Mouse (Mus musculus) intestine, postnatal 0 days (tissue): Measurements from ENCODE around the gene Ehf. TPM values are rescaled to one million over a fixed set of nuclear protein-coding genes. Genes with fewer than 3 reads are reported as not detected.
A peak's percentile ranks its signal among the peaks of the same experiment; 100 is the strongest.

Experiments used
- ATAC-seq: fragments of 200-750 bp; cut with Nextera tagmentation; 2 replicates; pipeline ENCODE4 v1.8.0; 2017; ENCODE audit warnings: mild to moderate bottlenecking, moderate TSS enrichment, moderate library complexity
- H3K27ac ChIP-seq: fragments of 300-500 bp; sonication (generic); 2 replicates; pipeline ENCODE4 v1.5.1; 2014; ENCODE audit warnings: mild to moderate bottlenecking, low read depth, low read length, moderate library complexity
- H3K27me3 ChIP-seq: fragments of 300-500 bp; sonication (generic); replicated peaks from 2 replicates; pipeline ENCODE4 v1.6.1; 2014; ENCODE audit warnings: low read length, mixed read lengths; ENCODE audit not compliant: control insufficient read depth, insufficient read depth
- H3K36me3 ChIP-seq: fragments of 300-500 bp; sonication (generic); 2 replicates; pipeline ENCODE4 v1.6.1; 2014; ENCODE audit warnings: mild to moderate bottlenecking, moderate library complexity; ENCODE audit not compliant: control insufficient read depth, insufficient read depth
- H3K4me1 ChIP-seq: fragments of 300-500 bp; sonication (generic); replicated peaks from 2 replicates; pipeline ENCODE4 v1.6.1; 2014; ENCODE audit warnings: antibody characterized with exemption, low read length, mixed read lengths; ENCODE audit not compliant: control insufficient read depth, insufficient read depth
- H3K4me2 ChIP-seq: fragments of 300-500 bp; sonication (generic); replicated peaks from 2 replicates; pipeline ENCODE4 v1.6.1; 2014; ENCODE audit warnings: low read depth, mild to moderate bottlenecking, moderate library complexity
- H3K4me3 ChIP-seq: fragments of 300-500 bp; sonication (generic); 2 replicates; pipeline ENCODE4 v1.5.1; 2014; ENCODE audit warnings: low read depth, low read length
- H3K9ac ChIP-seq: fragments of 300-500 bp; sonication (generic); 2 replicates; pipeline ENCODE4 v1.6.1; 2014; ENCODE audit warnings: mild to moderate bottlenecking, low read depth, low read length
- H3K9me3 ChIP-seq: fragments of 300-500 bp; sonication (generic); 2 replicates; pipeline ENCODE4 v1.6.1; 2016; ENCODE audit warnings: mixed run types; ENCODE audit not compliant: control insufficient read depth
- CTCF ChIP-seq: sonication (generic); IDR thresholded peaks from 2 replicates; pipeline ENCODE4 v1.5.1; 2016; ENCODE audit warnings: low read depth, mild to moderate bottlenecking, control low read depth, antibody characterized with exemption, moderate library complexity
- WGBS: fragments of 180-500 bp; shearing (Covaris S2); extraction: QIAGEN DNeasy Blood & Tissue Kit; methylation state at CpG from one replicate; pipeline ENCODE4 v1.1.7; 2014; 5-methylcytosine and 5-hydroxymethylcytosine counted together
- polyA plus RNA-seq: library from polyadenylated mRNA; unstranded; fragments of >200 nt; fragmentation: Nextera tagmentation; extraction: Ambion mirVana; gene quantifications from 2 replicates; pipeline ENCODE4 v1.2.1, GENCODE M21; 2015

The Ehf gene
- polyA plus RNA-seq, 1 experiment from 2014 or later = 24.3 TPM

DNA sequence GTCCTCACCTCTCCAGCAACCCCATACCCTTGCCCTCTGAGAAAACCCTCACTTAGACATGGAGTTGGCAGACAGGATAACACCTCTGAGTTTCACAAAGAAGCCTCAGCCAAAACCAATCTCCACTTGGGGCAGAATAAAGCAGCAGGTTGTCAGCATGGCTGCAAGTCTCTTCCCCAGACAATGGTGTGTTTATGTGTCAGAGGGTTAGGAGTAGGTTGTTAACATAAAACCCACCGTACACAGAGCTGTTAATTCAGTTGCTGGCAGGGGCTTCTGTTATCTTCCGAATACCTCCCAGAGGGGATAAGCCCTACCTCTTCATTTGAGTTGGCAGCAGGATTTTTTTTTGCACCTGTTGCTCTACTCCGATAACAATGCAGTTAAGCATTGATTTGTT lies 9.9 kb downstream of the Ehf start:
- Histone ChIP-seq H3K4me3 (no peak overlapping the region), H3K4me2 (no peak overlapping the region), H3K27ac (no peak overlapping the region), H3K36me3 (no peaks in the 10 kb centered on the region), H3K9ac (no peak overlapping the region), H3K27me3 (no peaks in the 10 kb centered on the region), H3K9me3 (no peaks in the 10 kb centered on the region), H3K4me1 (peaks cover 17% of the 10 kb centered on the region)
- no peak for ATAC-seq
- 35% methylated on average over 3 of the region's 3 CpGs for WGBS
- no peak for TF ChIP-seq CTCF

DNA sequence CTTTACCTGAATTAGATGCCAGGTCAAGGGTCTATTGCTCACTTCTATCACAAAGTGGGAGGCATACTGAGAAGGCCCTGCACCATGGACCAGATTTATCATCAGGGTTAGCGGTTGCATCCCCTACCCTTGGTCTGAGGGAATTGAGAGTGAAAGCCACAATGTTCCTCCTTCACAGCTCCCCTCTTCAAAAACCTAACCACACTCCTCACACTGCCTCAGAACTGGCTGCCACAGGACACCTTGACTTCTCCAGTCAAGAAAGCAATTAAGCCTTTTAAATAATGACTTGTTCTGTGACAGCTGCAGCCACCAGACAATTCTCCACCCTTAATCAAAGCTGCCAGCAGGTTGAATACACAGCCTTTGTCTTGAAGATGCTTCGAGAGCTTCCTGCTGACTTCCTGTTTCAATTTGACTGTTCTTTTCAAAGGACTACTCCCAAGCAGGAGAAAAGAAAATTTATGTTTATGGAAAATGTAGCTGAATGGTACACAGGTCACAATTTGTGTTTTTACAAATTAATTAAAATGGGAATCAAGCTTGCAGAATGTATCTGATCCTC lies 12.3 kb downstream of the Ehf start:
- H3K4me1 ChIP-seq = peaks cover 17% of the 10 kb centered on the region
- no peaks in the 10 kb centered on the region for H3K27me3 ChIP-seq
- H3K4me2 ChIP-seq = no peak overlapping the region
- no peaks in the 10 kb centered on the region for H3K36me3 ChIP-seq
- TF ChIP-seq CTCF = no peak
- no peak overlapping the region for H3K9ac ChIP-seq
- ATAC-seq = no peak
- H3K4me3 ChIP-seq = no peak overlapping the region
- no peak overlapping the region for H3K27ac ChIP-seq
- H3K9me3 ChIP-seq = no peaks in the 10 kb centered on the region
- WGBS = 60% methylated on average over 2 of the region's 2 CpGs

DNA sequence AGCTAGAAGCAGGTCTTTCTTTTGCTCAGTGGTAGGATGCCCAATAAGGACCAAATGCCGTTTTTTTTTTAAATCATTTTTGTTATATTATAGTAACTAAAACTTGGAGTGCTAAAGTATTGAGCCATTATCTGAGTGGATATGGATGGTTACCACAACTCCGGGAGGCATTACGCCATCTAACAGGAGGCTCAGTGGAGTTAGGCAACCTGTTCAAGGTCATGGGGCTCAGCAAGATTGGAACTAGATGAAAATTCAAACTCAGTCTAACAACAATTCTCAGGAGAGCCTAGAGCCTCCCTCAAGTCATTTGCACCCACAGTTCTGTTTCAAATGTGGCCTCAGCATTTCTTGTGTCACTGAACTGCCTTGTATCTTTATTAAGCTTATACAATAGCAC lies 12.9 kb downstream of the Ehf start:
- TF ChIP-seq CTCF = no peak
- peaks cover 17% of the 10 kb centered on the region for H3K4me1 ChIP-seq
- H3K27me3 ChIP-seq = no peaks in the 10 kb centered on the region
- H3K9ac ChIP-seq = no peak overlapping the region
- no peak overlapping the region for H3K27ac ChIP-seq
- H3K9me3 ChIP-seq = no peaks in the 10 kb centered on the region
- H3K36me3 ChIP-seq = no peaks in the 10 kb centered on the region
- H3K4me2 ChIP-seq = no peak overlapping the region
- no peak overlapping the region for H3K4me3 ChIP-seq
- no peak for ATAC-seq
- 64% methylated on average over 3 of the region's 3 CpGs for WGBS

DNA sequence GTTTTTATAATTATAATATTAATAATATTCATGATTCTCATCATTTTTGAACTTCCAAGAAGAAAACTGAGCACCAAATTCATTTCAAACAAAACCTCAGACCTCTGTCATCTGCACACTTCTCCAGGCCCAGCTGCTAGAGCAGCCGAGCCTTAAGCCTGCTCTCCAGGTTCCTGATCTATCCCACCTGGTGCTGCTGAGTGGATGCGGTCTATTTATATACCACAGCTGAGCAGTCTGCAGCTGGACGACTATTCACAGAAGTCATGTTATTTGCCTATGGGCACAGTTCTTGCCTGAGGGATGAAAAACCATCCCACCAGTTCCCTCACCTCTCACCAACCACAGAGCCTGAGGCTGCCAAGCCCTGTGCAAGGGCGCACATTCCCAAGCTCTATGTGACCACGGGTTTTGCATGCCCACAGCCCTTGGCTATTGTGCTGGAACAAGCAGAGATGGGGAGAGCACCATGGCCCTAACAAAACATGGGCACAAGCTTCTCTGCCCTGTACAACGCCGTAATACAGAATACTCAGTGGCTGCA lies 13.6 kb downstream of the Ehf start:
- 60% methylated on average over 7 of the region's 7 CpGs for WGBS
- TF ChIP-seq CTCF = no peak

DNA sequence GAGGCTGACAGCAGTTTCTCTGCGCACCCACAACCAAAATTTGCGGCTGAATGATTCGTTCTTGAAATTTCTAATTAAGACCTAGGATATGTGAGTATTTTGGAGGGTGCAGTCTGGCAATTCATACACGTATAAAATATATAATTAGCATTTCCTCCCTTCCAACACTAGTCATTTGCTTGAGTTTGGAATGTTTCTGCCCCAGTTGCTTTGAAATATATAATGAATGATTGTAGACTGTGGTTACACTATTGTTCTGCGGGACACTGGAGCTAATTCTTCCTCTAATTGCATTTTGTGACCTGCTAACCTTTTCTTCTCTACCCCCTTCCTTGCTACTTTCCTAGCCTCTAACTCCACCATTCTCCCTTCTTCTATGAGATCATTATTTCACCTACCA lies 15.4 kb downstream of the Ehf start:
- H3K4me2 ChIP-seq = no peak overlapping the region
- ATAC-seq = no peak
- WGBS = 92% methylated on average over 5 of the region's 5 CpGs
- no peaks in the 10 kb centered on the region for H3K27me3 ChIP-seq
- H3K4me1 ChIP-seq = peaks cover 13% of the 10 kb centered on the region
- H3K9ac ChIP-seq = no peak overlapping the region
- H3K4me3 ChIP-seq = no peak overlapping the region
- H3K36me3 ChIP-seq = no peaks in the 10 kb centered on the region
- no peaks in the 10 kb centered on the region for H3K9me3 ChIP-seq
- TF ChIP-seq CTCF = no peak
- no peak overlapping the region for H3K27ac ChIP-seq

More for the DNA sequence above, 13.6 kb downstream of the Ehf start:
- H3K27ac ChIP-seq = no peak overlapping the region
- no peak for ATAC-seq
- H3K36me3 ChIP-seq = no peaks in the 10 kb centered on the region
- H3K9me3 ChIP-seq = no peaks in the 10 kb centered on the region
- H3K9ac ChIP-seq = no peak overlapping the region
- peaks cover 21% of the 10 kb centered on the region for H3K4me1 ChIP-seq
- H3K4me3 ChIP-seq = no peak overlapping the region
- no peak overlapping the region for H3K4me2 ChIP-seq
- no peaks in the 10 kb centered on the region for H3K27me3 ChIP-seq

DNA sequence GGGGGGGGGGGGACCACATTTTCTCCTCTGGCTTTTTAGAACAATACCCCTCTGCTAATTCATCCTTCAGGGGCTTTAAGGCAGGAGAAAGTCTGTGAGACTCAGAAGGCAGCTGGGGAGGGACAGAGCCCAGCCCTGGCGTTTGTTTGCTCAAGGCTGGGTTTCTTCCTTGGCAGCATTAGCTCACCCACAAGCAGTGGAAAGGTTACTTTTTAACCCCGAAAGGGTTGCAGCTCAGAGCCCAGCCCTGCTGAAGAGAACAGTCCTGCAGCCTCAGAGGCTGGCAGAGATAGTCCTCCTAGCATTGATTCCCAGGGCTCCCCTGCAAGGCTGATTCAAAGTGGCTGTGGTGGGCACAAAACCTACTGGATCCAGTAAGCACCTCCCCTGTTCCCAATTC lies 17.5 kb downstream of the Ehf start:
- peak; percentile 93 for ATAC-seq

More for the DNA sequence above, 17.5 kb downstream of the Ehf start:
- H3K4me3 ChIP-seq = no peak overlapping the region
- peak overlapping the region; percentile 13 for H3K4me2 ChIP-seq
- 11% methylated on average over 2 of the region's 2 CpGs for WGBS
- 0 out of 2 replicates have a peak overlapping the region, but pooled peaks have one; percentile 22 for H3K9ac ChIP-seq
- no peaks in the 10 kb centered on the region for H3K36me3 ChIP-seq
- no peak for TF ChIP-seq CTCF
- no peaks in the 10 kb centered on the region for H3K9me3 ChIP-seq
- peak overlapping the region; percentile 67 for H3K27ac ChIP-seq
- no peaks in the 10 kb centered on the region for H3K27me3 ChIP-seq
- peaks cover 16% of the 10 kb centered on the region for H3K4me1 ChIP-seq
